Comparison of ENCODE assay signal across 20 mouse cellular contexts in genomic region chr2:79610894-79611293, GRCm38 (mm10). TPM values are rescaled to one million over a fixed set of nuclear protein-coding genes. Genes with fewer than 3 reads are reported as not detected.
DNase-seq lines count a peak whose midpoint lies in the region; ATAC-seq lines count a peak whose summit lies in the region.
"Had no signal": no experiment of that assay in that cellular context is flagged by ENCODE, and none has a peak within 500 bp of the region (broad histone marks: within the 10 kb centered on the region; RNA-seq: fewer than 3 reads in every experiment).

No protein-coding gene starts in this region.

- no peak overlapping the region for H3K9ac ChIP-seq in intestine, embryonic 16.5 days (ENCODE audit: low read depth, low read length)
- H3K9ac ChIP-seq in kidney, embryonic 14.5 days (ENCODE audit: low read depth, low read length): no peak overlapping the region
- H3K9ac ChIP-seq: forebrain, embryonic 13.5 days; heart, embryonic 13.5 days; hindbrain, embryonic 13.5 days had no signal

- no peaks in the 10 kb centered on the region for H3K9me3 ChIP-seq in intestine, embryonic 16.5 days (ENCODE audit: control insufficient read depth, low read length)
- no peaks in the 10 kb centered on the region for H3K9me3 ChIP-seq in kidney, embryonic 14.5 days (ENCODE audit: control insufficient read depth, low read length)
- H3K9me3 ChIP-seq: embryonic facial prominence, embryonic 10.5 days; forebrain, embryonic 13.5 days; heart, embryonic 13.5 days; hindbrain, embryonic 13.5 days had no signal

- H3K27me3 ChIP-seq in intestine, embryonic 16.5 days (replicated peaks; ENCODE audit: control insufficient read depth, insufficient read depth, low read length): no peaks in the 10 kb centered on the region
- H3K27me3 ChIP-seq in kidney, embryonic 14.5 days (ENCODE audit: control insufficient read depth, insufficient read depth, low read length): no peaks in the 10 kb centered on the region
- H3K27me3 ChIP-seq: forebrain, embryonic 13.5 days; heart, embryonic 13.5 days; hindbrain, embryonic 13.5 days had no signal

- no peak overlapping the region for H3K4me3 ChIP-seq in intestine, embryonic 16.5 days (ENCODE audit: low read length)
- no peak overlapping the region for H3K4me3 ChIP-seq in kidney, embryonic 14.5 days (ENCODE audit: low read length)
- H3K4me3 ChIP-seq: embryonic facial prominence, embryonic 10.5 days; forebrain, embryonic 13.5 days; heart, embryonic 13.5 days; hindbrain, embryonic 13.5 days had no signal

- H3K36me3 ChIP-seq in intestine, embryonic 16.5 days (ENCODE audit: control insufficient read depth, insufficient read depth, low read length): no peaks in the 10 kb centered on the region
- H3K36me3 ChIP-seq in kidney, embryonic 14.5 days (ENCODE audit: control insufficient read depth, insufficient read depth, low read length): no peaks in the 10 kb centered on the region
- H3K36me3 ChIP-seq: embryonic facial prominence, embryonic 10.5 days; heart, embryonic 13.5 days; hindbrain, embryonic 13.5 days had no signal

- WGBS in intestine, embryonic 16.5 days: 47% methylated on average over 3 of the region's 3 CpGs
- 64% methylated on average over 3 of the region's 3 CpGs for WGBS in kidney, embryonic 14.5 days

- H3K4me1 ChIP-seq in intestine, embryonic 16.5 days (ENCODE audit: control insufficient read depth, insufficient read depth, low read length): 0 out of 2 replicates have a peak, but pooled peaks cover 5% of the 10 kb centered on the region
- H3K4me1 ChIP-seq in kidney, embryonic 14.5 days (ENCODE audit: control insufficient read depth, insufficient read depth, low read length): no peaks in the 10 kb centered on the region
- H3K4me1 ChIP-seq: embryonic facial prominence, embryonic 10.5 days; forebrain, embryonic 13.5 days; hindbrain, embryonic 13.5 days had no signal

- DNase-seq in 416B (ENCODE audit: low read depth): peak; percentile 88
- peak; percentile 79 for DNase-seq in MEL-GATA-1-ER (ENCODE audit: extremely low read depth, low read depth)
- DNase-seq in heart, adult 11 months: no peak
- no peak for DNase-seq in gastrocnemius, adult 18-20 months (ENCODE audit: low spot score)
- no peak for DNase-seq in left cerebral cortex, adult 9 months (ENCODE audit: low spot score in 2 of 2)
- DNase-seq: adrenal gland, postnatal 10 days; cerebellum, adult 11-12 months; cerebellum, adult 9-11 months; cerebellum, postnatal 36 days; gastrocnemius, postnatal 36 days; heart, postnatal 4 days; kidney, adult 8-10 months had no signal

- no peak overlapping the region for H3K27ac ChIP-seq in intestine, embryonic 16.5 days (ENCODE audit: low read length)
- no peak overlapping the region for H3K27ac ChIP-seq in kidney, embryonic 14.5 days (ENCODE audit: low read depth, low read length)
- H3K27ac ChIP-seq: embryonic facial prominence, embryonic 10.5 days; forebrain, embryonic 13.5 days; heart, embryonic 13.5 days; hindbrain, embryonic 13.5 days; hindbrain, postnatal 0 days had no signal

- H3K4me2 ChIP-seq in intestine, embryonic 16.5 days (ENCODE audit: low read depth, low read length): no peak overlapping the region
- H3K4me2 ChIP-seq in kidney, embryonic 14.5 days (replicated peaks; ENCODE audit: low read depth, low read length): no peak overlapping the region
- H3K4me2 ChIP-seq: forebrain, embryonic 13.5 days; heart, embryonic 13.5 days; hindbrain, embryonic 13.5 days had no signal

- peak; percentile 51 for ATAC-seq in intestine, embryonic 16.5 days
- peak; percentile 52; the same call in 1 of the 2 replicates for ATAC-seq in megakaryocyte-erythroid progenitor cell, adult 5-6 weeks (replicated peaks; ENCODE audit: low FRiP score, low TSS enrichment, poor library complexity, severe bottlenecking)
- no peak for ATAC-seq in kidney, embryonic 14.5 days (ENCODE audit: low FRiP score, low TSS enrichment)
- ATAC-seq: forebrain, embryonic 13.5 days; hindbrain, postnatal 0 days had no signal

RNA-seq across cellular contexts. Expression of gene Itprid2, which starts 24.3 kb away (rescaled TPM):
- 15.5 and 17.6 TPM in 2 replicates for polyA plus RNA-seq in intestine, embryonic 16.5 days (2015; fragmentation: Nextera tagmentation; extraction: Ambion mirVana)
- total RNA-seq in megakaryocyte-erythroid progenitor cell, adult 5-6 weeks (2014; fragmentation: Nextera tagmentation): 9.2 and 10.6 TPM in 2 replicates
- 10.8 and 11.3 TPM in 2 replicates for total RNA-seq in megakaryocyte-erythroid progenitor cell, adult 5-6 weeks (2017)
- polyA plus RNA-seq in kidney, embryonic 14.5 days (2014; fragmentation: Nextera tagmentation; extraction: Ambion mirVana): 11.4 and 26.5 TPM in 2 replicates
- 10 to 100 TPM; 12.5 to 17.7 TPM for total RNA-seq in gastrocnemius, adult 18-20 months (2021)

Comparison
In these comparisons a context has a peak if more than half of its experiments do, and no peak if none do; other contexts are left out.
1. DNase-seq: peak in 416B (single experiment) and MEL-GATA-1-ER (single experiment); none in heart, adult 11 months (single experiment), gastrocnemius, adult 18-20 months (single experiment) and left cerebral cortex, adult 9 months (0 of 2).